Mouse (Mus musculus): ENCODE data around the gene Cd37. TPM values are rescaled to one million over a fixed set of nuclear protein-coding genes. Genes with fewer than 3 reads are reported as not detected.
"Not testable (repeated sequence)": the region's sequence is repeated elsewhere in the genome, so short reads cannot be mapped to it uniquely, and the experiment has no call there.

Gene Cd37
- total and polyA plus RNA-seq, 3 experiments: 3.1 to 21.2 (median 4.3) TPM

DNA sequence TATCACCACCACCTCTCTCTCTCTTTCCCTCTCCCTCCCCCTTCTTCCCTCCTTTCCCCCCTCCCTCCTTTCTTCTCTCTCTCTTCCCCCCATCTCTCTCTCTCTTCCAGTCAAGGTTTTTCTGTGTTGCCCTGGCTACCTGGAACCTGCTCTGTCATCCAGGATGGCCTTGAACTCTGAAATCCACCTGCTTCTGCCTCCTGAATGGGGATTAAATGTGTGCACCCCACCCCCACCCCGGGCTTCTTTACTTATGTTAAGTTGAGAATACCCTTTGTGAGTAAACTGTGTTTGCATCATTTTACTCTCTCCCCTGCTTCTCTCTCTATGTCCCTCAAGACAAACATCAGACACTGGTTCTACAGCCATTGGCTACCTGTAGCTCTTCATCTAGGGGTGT is 26.6 kb upstream of the Cd37 start:
- intact Hi-C loops (cut with DNase I): no loop called here
- Histone ChIP-seq H3K27ac (no peak overlapping the region), H3K4me3 (no peak overlapping the region), H3K79me2 (replicated peaks; ENCODE audit: control insufficient read depth, insufficient read depth, low read length) (no peaks in the 10 kb centered on the region), H3K9ac (ENCODE audit: low read depth, low read length) (no peak overlapping the region), H3K4me1 (ENCODE audit: control insufficient read depth, insufficient read depth, low read length) (no peaks in the 10 kb centered on the region; the same call in 1 of the 2 replicates), H3K27me3 (ENCODE audit: control insufficient read depth, insufficient read depth, low read length) (no peaks in the 10 kb centered on the region), H3K36me3 (ENCODE audit: control insufficient read depth, insufficient read depth, low read length) (no peaks in the 10 kb centered on the region)
- no peak for DNase-seq
- TF ChIP-seq EP300 (IDR thresholded peaks at IDR 0.05; ENCODE audit: insufficient read depth, low read depth, low read length) (no peak), CTCF (IDR thresholded peaks at IDR 0.05) (no peak), POLR2A (IDR thresholded peaks at IDR 0.05; ENCODE audit: insufficient read depth, low read depth, low read length) (no peak)
- WGBS: 52% methylated on average over 1 of the region's 1 CpGs

DNA sequence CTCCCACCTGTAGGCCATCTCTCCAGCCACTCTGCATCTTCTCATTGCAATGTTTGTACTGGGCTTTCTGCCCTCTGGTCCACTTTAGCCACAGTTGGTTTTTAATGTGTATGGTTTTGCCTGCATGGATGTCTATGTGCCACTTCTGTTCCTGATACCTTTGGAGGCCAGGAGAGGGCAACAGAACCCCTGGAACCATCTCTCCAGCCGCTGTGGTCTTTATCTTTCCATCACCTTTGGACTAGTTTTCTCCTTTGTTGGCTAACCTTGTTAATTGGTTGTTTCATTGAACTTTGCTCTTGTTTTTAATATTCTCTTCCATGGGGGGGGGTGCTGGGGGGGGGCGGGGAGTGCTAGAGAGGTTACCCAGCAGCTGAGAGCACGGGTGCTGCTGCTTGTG is 25.4 kb upstream of the Cd37 start:
- Histone ChIP-seq H3K27me3 (ENCODE audit: control insufficient read depth, insufficient read depth, low read length) (no peaks in the 10 kb centered on the region), H3K27ac (no peak overlapping the region), H3K9ac (ENCODE audit: low read depth, low read length) (no peak overlapping the region), H3K79me2 (replicated peaks; ENCODE audit: control insufficient read depth, insufficient read depth, low read length) (no peaks in the 10 kb centered on the region), H3K4me1 (ENCODE audit: control insufficient read depth, insufficient read depth, low read length) (no peaks in the 10 kb centered on the region; the same call in 1 of the 2 replicates), H3K4me3 (no peak overlapping the region), H3K36me3 (ENCODE audit: control insufficient read depth, insufficient read depth, low read length) (no peaks in the 10 kb centered on the region)
- intact Hi-C loops (cut with DNase I): no loop called here
- WGBS: 63% methylated on average over 3 of the region's 3 CpGs
- TF ChIP-seq EP300 (IDR thresholded peaks at IDR 0.05; ENCODE audit: insufficient read depth, low read depth, low read length): no peak
- no peak for TF ChIP-seq POLR2A (IDR thresholded peaks at IDR 0.05; ENCODE audit: insufficient read depth, low read depth, low read length)
- no peak for TF ChIP-seq CTCF (IDR thresholded peaks at IDR 0.05)
- no peak for DNase-seq

DNA sequence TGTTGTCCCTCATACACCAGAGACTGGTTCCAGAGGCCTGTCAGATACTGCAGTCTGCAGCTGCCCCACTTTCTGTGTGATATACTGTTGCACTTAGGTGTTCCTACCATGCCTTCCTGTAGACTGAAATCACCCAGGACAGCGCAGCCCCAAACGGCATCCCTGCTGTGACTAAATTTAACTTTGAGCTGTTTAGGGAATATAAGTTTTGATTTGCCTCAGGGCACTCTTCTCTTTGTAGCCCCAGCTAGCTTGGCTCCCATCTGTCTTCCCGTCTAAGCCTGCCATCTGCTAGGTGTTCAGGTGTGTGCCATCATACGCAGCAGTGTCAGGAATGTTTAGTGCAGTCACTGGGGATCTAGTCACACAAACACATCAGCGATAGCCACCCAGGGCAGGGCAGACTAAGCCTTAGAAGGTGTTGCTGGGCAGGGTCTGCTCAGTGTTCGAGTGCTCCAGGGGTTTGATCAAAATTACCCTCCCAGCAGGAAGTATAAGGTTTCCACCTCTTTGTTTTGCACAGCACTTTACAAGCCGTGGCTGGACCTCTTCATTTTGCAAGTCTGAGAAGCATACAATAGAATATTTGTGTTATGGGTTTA is 24.2 kb upstream of the Cd37 start:
- H3K9ac ChIP-seq (ENCODE audit: low read depth, low read length): no peak overlapping the region
- no peaks in the 10 kb centered on the region; the same call in 1 of the 2 replicates for H3K4me1 ChIP-seq (ENCODE audit: control insufficient read depth, insufficient read depth, low read length)
- TF ChIP-seq POLR2A (IDR thresholded peaks at IDR 0.05; ENCODE audit: insufficient read depth, low read depth, low read length): no peak
- no peak for TF ChIP-seq CTCF (IDR thresholded peaks at IDR 0.05)
- TF ChIP-seq EP300 (IDR thresholded peaks at IDR 0.05; ENCODE audit: insufficient read depth, low read depth, low read length): no peak
- H3K27ac ChIP-seq: no peak overlapping the region
- H3K4me3 ChIP-seq: no peak overlapping the region
- no peaks in the 10 kb centered on the region for H3K79me2 ChIP-seq (replicated peaks; ENCODE audit: control insufficient read depth, insufficient read depth, low read length)
- no peaks in the 10 kb centered on the region for H3K36me3 ChIP-seq (ENCODE audit: control insufficient read depth, insufficient read depth, low read length)
- intact Hi-C loops (cut with DNase I): no loop called here
- WGBS: 75% methylated on average over 7 of the region's 7 CpGs
- no peak for DNase-seq
- H3K27me3 ChIP-seq (ENCODE audit: control insufficient read depth, insufficient read depth, low read length): no peaks in the 10 kb centered on the region

- 20% methylated on average over 7 of the region's 7 CpGs for WGBS
- intact Hi-C loops (cut with DNase I): no loop called here
- TF ChIP-seq EP300 (IDR thresholded peaks at IDR 0.05; ENCODE audit: insufficient read depth, low read depth, low read length): no peak
- no peak for TF ChIP-seq POLR2A (IDR thresholded peaks at IDR 0.05; ENCODE audit: insufficient read depth, low read depth, low read length)
Measured at GRCm38 (mm10) chr7:45262266-45262665, 23.4 kb upstream of the Cd37 start.

DNA sequence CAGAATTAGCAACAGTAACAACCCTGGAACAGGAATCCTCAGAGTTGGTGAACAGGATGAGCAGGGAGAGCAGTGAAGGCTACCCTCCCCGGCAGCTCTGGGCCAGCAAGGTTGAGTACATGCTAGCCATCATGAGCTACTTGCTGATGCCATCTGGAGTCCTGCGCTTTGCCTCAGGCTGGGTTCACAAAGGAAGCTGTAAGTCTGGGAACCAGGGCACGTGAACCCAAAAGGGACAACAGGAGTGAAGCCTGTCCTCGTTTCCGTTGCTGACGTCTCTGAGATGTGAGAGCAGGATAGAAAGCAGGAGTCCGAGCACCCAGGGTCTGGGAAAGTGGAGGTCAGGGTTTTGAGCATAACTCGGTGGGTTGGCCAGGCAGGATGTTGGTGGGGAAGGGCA is 20.4 kb upstream of the Cd37 start:
- intact Hi-C loops (cut with DNase I): no loop called here
- Histone ChIP-seq H3K9ac (ENCODE audit: low read depth, low read length) (no peak overlapping the region), H3K27me3 (ENCODE audit: control insufficient read depth, insufficient read depth, low read length) (no peaks in the 10 kb centered on the region), H3K4me1 (ENCODE audit: control insufficient read depth, insufficient read depth, low read length) (no peaks in the 10 kb centered on the region; the same call in 1 of the 2 replicates), H3K79me2 (replicated peaks; ENCODE audit: control insufficient read depth, insufficient read depth, low read length) (no peaks in the 10 kb centered on the region), H3K4me3 (no peak overlapping the region), H3K36me3 (ENCODE audit: control insufficient read depth, insufficient read depth, low read length) (no peaks in the 10 kb centered on the region), H3K27ac (no peak overlapping the region)
- DNase-seq: peak in 1 of 2 experiments; percentile 10
- no peak for TF ChIP-seq CTCF (IDR thresholded peaks at IDR 0.05)
- TF ChIP-seq POLR2A (IDR thresholded peaks at IDR 0.05; ENCODE audit: insufficient read depth, low read depth, low read length): no peak
- no peak for TF ChIP-seq EP300 (IDR thresholded peaks at IDR 0.05; ENCODE audit: insufficient read depth, low read depth, low read length)
- WGBS: 86% methylated on average over 8 of the region's 8 CpGs

More at GRCm38 (mm10) chr7:45262266-45262665, 23.4 kb upstream of the Cd37 start:
- no peaks in the 10 kb centered on the region for H3K36me3 ChIP-seq (ENCODE audit: control insufficient read depth, insufficient read depth, low read length)
- H3K27me3 ChIP-seq (ENCODE audit: control insufficient read depth, insufficient read depth, low read length): no peaks in the 10 kb centered on the region
- no peak for DNase-seq
- H3K4me3 ChIP-seq: no peak overlapping the region
- no peaks in the 10 kb centered on the region for H3K79me2 ChIP-seq (replicated peaks; ENCODE audit: control insufficient read depth, insufficient read depth, low read length)
- no peak overlapping the region; the same call in 1 of the 2 replicates for H3K27ac ChIP-seq
- no peak overlapping the region for H3K9ac ChIP-seq (ENCODE audit: low read depth, low read length)
- H3K4me1 ChIP-seq (ENCODE audit: control insufficient read depth, insufficient read depth, low read length): no peaks in the 10 kb centered on the region; the same call in 1 of the 2 replicates

DNA sequence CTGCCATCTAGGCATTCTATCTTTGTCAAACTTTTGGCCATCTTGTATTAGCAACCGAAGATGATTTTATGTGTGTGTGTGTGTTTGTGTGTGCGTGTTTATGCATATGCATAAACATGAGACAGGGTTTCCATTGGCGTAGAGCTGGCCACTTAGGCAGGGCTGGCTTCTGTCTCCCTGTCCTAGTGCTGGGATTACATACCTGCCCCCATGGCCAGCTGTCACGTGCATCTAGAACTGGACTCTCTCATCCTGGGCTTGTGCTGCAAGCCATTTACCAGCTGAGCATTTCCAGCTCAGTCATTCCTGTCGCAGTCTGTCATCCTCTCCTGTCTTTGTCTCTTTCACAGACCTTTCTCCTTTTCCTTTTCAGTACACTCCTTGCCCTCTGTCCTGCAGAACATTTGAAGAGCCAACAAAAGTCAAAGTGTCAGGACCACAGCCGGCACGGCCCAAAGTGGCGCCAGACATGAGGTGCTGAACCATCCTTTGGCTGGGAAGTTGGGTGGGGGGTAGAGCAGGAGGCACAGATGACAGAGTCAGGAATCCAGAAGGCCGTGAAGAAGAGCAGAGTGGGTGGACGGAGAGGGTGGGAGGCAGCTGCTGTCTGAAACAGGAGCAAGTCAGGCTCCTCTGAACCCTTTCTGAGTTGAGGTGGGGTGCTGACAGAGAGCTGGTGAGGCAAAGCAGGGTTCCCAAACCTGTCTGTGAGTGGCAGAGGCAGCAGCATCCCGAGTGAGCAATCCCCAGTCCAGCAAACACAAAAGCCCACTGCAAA is 18.3 kb upstream of the Cd37 start:
- DNase-seq: peak in 1 of 2 experiments; percentile 9
- intact Hi-C loops (cut with DNase I): no loop called here
- Histone ChIP-seq H3K79me2 (replicated peaks; ENCODE audit: control insufficient read depth, insufficient read depth, low read length) (no peaks in the 10 kb centered on the region), H3K4me3 (no peak overlapping the region), H3K9ac (ENCODE audit: low read depth, low read length) (no peak overlapping the region), H3K27ac (no peak overlapping the region), H3K36me3 (ENCODE audit: control insufficient read depth, insufficient read depth, low read length) (no peaks in the 10 kb centered on the region), H3K4me1 (ENCODE audit: control insufficient read depth, insufficient read depth, low read length) (no peaks in the 10 kb centered on the region), H3K27me3 (ENCODE audit: control insufficient read depth, insufficient read depth, low read length) (no peaks in the 10 kb centered on the region)
- 58% methylated on average over 11 of the region's 11 CpGs for WGBS
- TF ChIP-seq EP300 (IDR thresholded peaks at IDR 0.05; ENCODE audit: insufficient read depth, low read depth, low read length) (no peak), POLR2A (IDR thresholded peaks at IDR 0.05; ENCODE audit: insufficient read depth, low read depth, low read length) (no peak), CTCF (IDR thresholded peaks at IDR 0.05) (no peak)

- H3K27me3 ChIP-seq (ENCODE audit: control insufficient read depth, insufficient read depth, low read length); H3K4me3 ChIP-seq; H3K36me3 ChIP-seq (ENCODE audit: control insufficient read depth, insufficient read depth, low read length); H3K27ac ChIP-seq; H3K79me2 ChIP-seq (replicated peaks; ENCODE audit: control insufficient read depth, insufficient read depth, low read length); H3K9ac ChIP-seq (ENCODE audit: low read depth, low read length); H3K4me1 ChIP-seq (ENCODE audit: control insufficient read depth, insufficient read depth, low read length); intact Hi-C loops (cut with DNase I): not testable (repeated sequence)
- WGBS: 41% methylated on average over 5 of the region's 7 CpGs
- DNase-seq: peak; percentile 56 to 58
Measured at GRCm38 (mm10) chr7:45255822-45256221, 16.9 kb upstream of the Cd37 start.

Data from heart, adult 2 months (tissue).